Mouse (Mus musculus) CH12.LX (cell line): Measurements from ENCODE around the gene Ech1. TPM values are rescaled to one million over a fixed set of nuclear protein-coding genes. Genes with fewer than 3 reads are reported as not detected.

ENCODE experiments used
- DNase-seq: peaks from one replicate; pipeline ENCODE4 v3.0.0-alpha.2; 2013; ENCODE audit errors: extremely low read depth
- H3K27ac ChIP-seq: 2 replicates; pipeline ENCODE4 v1.5.1; 2012; ENCODE audit warnings: low read depth, mild to moderate bottlenecking, control low read depth, moderate library complexity; ENCODE audit not compliant: insufficient read depth
- H3K27me3 ChIP-seq: replicated peaks from 2 replicates; pipeline ENCODE3; 2012; ENCODE audit warnings: inconsistent platforms
- H3K36me3 ChIP-seq, 2 experiments: replicated peaks in 1 of 2; 2 replicates each; pipeline versions ENCODE3 to v1.6.1; 2012; ENCODE audit warnings: inconsistent platforms in 1 of 2, low read length in 1 of 2, mild to moderate bottlenecking in 1 of 2, mixed read lengths in 1 of 2, moderate library complexity in 1 of 2; ENCODE audit not compliant: control insufficient read depth in 1 of 2, insufficient read depth in 1 of 2
- H3K4me1 ChIP-seq, 2 experiments: 2 replicates each; pipeline ENCODE4 v1.6.1; 2012; ENCODE audit warnings: inconsistent platforms in 1 of 2, moderate library complexity in 1 of 2; ENCODE audit not compliant: insufficient read depth in 2 of 2, control insufficient read depth in 1 of 2
- H3K4me2 ChIP-seq: 2 replicates; pipeline ENCODE4 v1.6.1; 2012; ENCODE audit warnings: low read depth, mild to moderate bottlenecking, control low read depth; ENCODE audit not compliant: poor library complexity, insufficient read depth, severe bottlenecking
- H3K4me3 ChIP-seq, 3 experiments: fragments of 150-350 bp in 1 of 3; sonication (generic) in 1 of 3; replicated peaks in 1 of 3; 2 replicates each; pipeline versions ENCODE3 to v1.5.1; 2011 to 2012; ENCODE audit warnings: low read depth in 2 of 3, low read length in 2 of 3, mild to moderate bottlenecking in 2 of 3, moderate library complexity in 2 of 3, control low read depth in 1 of 3, improper control_type of control experiment in 1 of 3, inconsistent platforms in 1 of 3, mixed read lengths in 1 of 3; ENCODE audit not compliant: poor library complexity in 1 of 3
- H3K79me2 ChIP-seq: replicated peaks from 2 replicates; pipeline ENCODE4 v1.6.1; 2012; ENCODE audit warnings: mild to moderate bottlenecking, moderate library complexity; ENCODE audit not compliant: control insufficient read depth, poor library complexity, insufficient read depth, severe bottlenecking; ENCODE audit errors: extremely low read depth
- H3K9ac ChIP-seq: 2 replicates; pipeline ENCODE4 v1.6.1; 2012; ENCODE audit warnings: low read depth, mild to moderate bottlenecking, control low read depth, moderate library complexity; ENCODE audit not compliant: insufficient read depth
- H3K9me3 ChIP-seq: replicated peaks from 2 replicates; pipeline ENCODE3; 2012; ENCODE audit warnings: low read length, inconsistent platforms, mixed read lengths
- BHLHE40 ChIP-seq: IDR thresholded peaks from 2 replicates; pipeline ENCODE4 v1.6.1; 2011; ENCODE audit warnings: mild to moderate bottlenecking, low read depth, low read length, improper control_type of control experiment
- CHD2 ChIP-seq: IDR thresholded peaks from 2 replicates; pipeline ENCODE4 v1.6.1; 2011; ENCODE audit warnings: low read length, improper control_type of control experiment
- CTCF ChIP-seq, 2 experiments: IDR thresholded peaks in 1 of 2; conservative IDR thresholded peaks in 1 of 2; 2 replicates each; pipeline ENCODE4 v1.5.1; 2011 to 2012; ENCODE audit warnings: low read depth in 2 of 2, low read length in 2 of 2, improper control_type of control experiment in 1 of 2, inconsistent platforms in 1 of 2, mild to moderate bottlenecking in 1 of 2, moderate library complexity in 1 of 2
- E2F4 ChIP-seq: IDR thresholded peaks from 2 replicates; pipeline ENCODE4 v1.6.1; 2011; ENCODE audit warnings: low read depth, low read length, improper control_type of control experiment; ENCODE audit not compliant: insufficient replicate concordance
- ELF1 ChIP-seq: IDR thresholded peaks from 2 replicates; pipeline ENCODE4 v1.6.1; 2014; ENCODE audit warnings: low read depth, mild to moderate bottlenecking, inconsistent platforms, low read length, improper control_type of control experiment
- ETS1 ChIP-seq: conservative IDR thresholded peaks from 2 replicates; pipeline ENCODE4 v1.6.1; 2012; ENCODE audit warnings: low read depth, mild to moderate bottlenecking, inconsistent platforms, low read length, improper control_type of control experiment, moderate library complexity
- IRF4 ChIP-seq: IDR thresholded peaks from 2 replicates; pipeline ENCODE4 v1.6.1; 2014; ENCODE audit warnings: low read depth, mild to moderate bottlenecking, inconsistent platforms, low read length, improper control_type of control experiment
- JUN ChIP-seq: IDR thresholded peaks from 2 replicates; pipeline ENCODE4 v1.6.1; 2011; ENCODE audit warnings: low read depth, mild to moderate bottlenecking, low read length, improper control_type of control experiment, moderate library complexity; ENCODE audit not compliant: insufficient read depth
- JUND ChIP-seq: conservative IDR thresholded peaks from 2 replicates; pipeline ENCODE4 v1.6.1; 2011; ENCODE audit warnings: low read depth, low read length, improper control_type of control experiment
- KAT2A ChIP-seq: IDR thresholded peaks from 2 replicates; pipeline ENCODE4 v1.6.1; 2012; ENCODE audit warnings: low read length, improper control_type of control experiment, inconsistent platforms; ENCODE audit not compliant: insufficient replicate concordance
- MAFK ChIP-seq: IDR thresholded peaks from 2 replicates; pipeline ENCODE4 v1.6.1; 2011; ENCODE audit warnings: low read length, improper control_type of control experiment; ENCODE audit not compliant: insufficient replicate concordance
- MAX ChIP-seq: IDR thresholded peaks from 2 replicates; pipeline ENCODE4 v1.6.1; 2011; ENCODE audit warnings: low read length, improper control_type of control experiment
- MAZ ChIP-seq: IDR thresholded peaks from 2 replicates; pipeline ENCODE4 v1.6.1; 2012; ENCODE audit warnings: low read depth, mild to moderate bottlenecking, inconsistent platforms, low read length, improper control_type of control experiment, moderate library complexity
- MEF2A ChIP-seq: IDR thresholded peaks from 2 replicates; pipeline ENCODE4 v1.6.1; 2014; ENCODE audit warnings: low read depth, mild to moderate bottlenecking, inconsistent platforms, low read length, improper control_type of control experiment, borderline replicate concordance
- MXI1 ChIP-seq: IDR thresholded peaks from 2 replicates; pipeline ENCODE4 v1.6.1; 2011; ENCODE audit warnings: mild to moderate bottlenecking, low read depth, low read length, improper control_type of control experiment
- MYC ChIP-seq: IDR thresholded peaks from 2 replicates; pipeline ENCODE4 v1.6.1; 2011; ENCODE audit warnings: low read depth, mild to moderate bottlenecking, improper control_type of control experiment, low read length
- NELFE ChIP-seq: IDR thresholded peaks from 2 replicates; pipeline ENCODE4 v1.6.1; 2011; ENCODE audit warnings: low read depth, low read length, improper control_type of control experiment
- PAX5 ChIP-seq: IDR thresholded peaks from 2 replicates; pipeline ENCODE4 v1.6.1; 2012; ENCODE audit warnings: low read length, inconsistent platforms, mixed read lengths
- POLR2A ChIP-seq: IDR thresholded peaks from 2 replicates; pipeline ENCODE4 v1.6.1; 2011; ENCODE audit warnings: low read depth, mild to moderate bottlenecking, improper control_type of control experiment, low read length
- POLR2AphosphoS2 ChIP-seq: IDR thresholded peaks from 2 replicates; pipeline ENCODE4 v1.6.1; 2011; ENCODE audit warnings: low read depth, low read length, improper control_type of control experiment
- RAD21 ChIP-seq: IDR thresholded peaks from 2 replicates; pipeline ENCODE4 v1.6.1; 2011; ENCODE audit warnings: low read depth, mild to moderate bottlenecking, low read length, improper control_type of control experiment, moderate library complexity
- SIN3A ChIP-seq: IDR thresholded peaks from 2 replicates; pipeline ENCODE4 v1.6.1; 2012; ENCODE audit warnings: low read length, improper control_type of control experiment, inconsistent platforms
- SMC3 ChIP-seq: IDR thresholded peaks from 2 replicates; pipeline ENCODE4 v1.6.1; 2011; ENCODE audit warnings: low read depth, low read length, improper control_type of control experiment
- UBTF ChIP-seq: IDR thresholded peaks from 2 replicates; pipeline ENCODE4 v1.6.1; 2012; ENCODE audit warnings: low read depth, mild to moderate bottlenecking, inconsistent platforms, low read length, improper control_type of control experiment, moderate library complexity
- USF1 ChIP-seq: IDR thresholded peaks from 2 replicates; pipeline ENCODE4 v1.6.1; 2014; ENCODE audit warnings: low read depth, mild to moderate bottlenecking, inconsistent platforms, low read length, improper control_type of control experiment
- USF2 ChIP-seq: conservative IDR thresholded peaks from 2 replicates; pipeline ENCODE4 v1.6.1; 2011; ENCODE audit warnings: low read depth, low read length, improper control_type of control experiment
- ZC3H11A ChIP-seq: IDR thresholded peaks from 2 replicates; pipeline ENCODE4 v1.6.1; 2012; ENCODE audit warnings: low read depth, mild to moderate bottlenecking, inconsistent platforms, low read length, improper control_type of control experiment
- ZKSCAN1 ChIP-seq: IDR thresholded peaks from 2 replicates; pipeline ENCODE4 v1.6.1; 2012; ENCODE audit warnings: low read depth, inconsistent platforms, low read length, improper control_type of control experiment, borderline replicate concordance
- ZMIZ1 ChIP-seq: IDR thresholded peaks from 2 replicates; pipeline ENCODE4 v1.6.1; 2012; ENCODE audit warnings: low read depth, mild to moderate bottlenecking, inconsistent platforms, low read length, improper control_type of control experiment
- ZNF384 ChIP-seq: IDR thresholded peaks from 2 replicates; pipeline ENCODE4 v1.6.1; 2012; ENCODE audit warnings: low read depth, low read length, improper control_type of control experiment, inconsistent platforms
- dilution Hi-C: fragments of 300-500 bp; cut with MboI; formaldehyde crosslinking; loops from 2 replicates; pipeline ENCODE4 v1.14.3; 2020; ENCODE audit warnings: low sequenced_read_pairs; ENCODE audit not compliant: extremely low pct_unique_long_range_greater_than_20kb, extremely low pct_ligation_motif_present
- in situ Hi-C: fragments of 300-500 bp; cut with MboI; formaldehyde crosslinking; loops from 3 replicates; pipeline ENCODE4 v1.14.3; 2019; ENCODE audit warnings: low sequenced_read_pairs, low pct_ligation_motif_present, low pct_unique_long_range_greater_than_20kb, mixed read lengths
- polyA plus RNA-seq: library from polyadenylated mRNA; unstranded; fragments of >175 nt; gene quantifications from 2 replicates; pipeline ENCODE4 v1.2.1, GENCODE M21; 2012; ENCODE audit warnings: low read depth; ENCODE audit not compliant: insufficient read length
- total RNA-seq, 2 experiments: library from RNA; depleted of rRNA; stranded (reverse); fragments of 300-350 nt in 1 of 2; fragments of >200 nt in 1 of 2; gene quantifications; 2 replicates each; pipeline ENCODE4 v1.2.3; 2012 to 2014

Ech1 gene
- total and polyA plus RNA-seq, 3 experiments = 67.6 to 124 (median 119) TPM

GRCm38 (mm10) chr7:28807641-28808220 is 17.3 kb upstream of the Ech1 start:
- Histone ChIP-seq H3K4me2 (peak overlapping the region; percentile 70), H3K9me3 (no peaks in the 10 kb centered on the region), H3K27ac (peak overlapping the region; percentile 89), H3K9ac (peak overlapping the region; percentile 96), H3K36me3 (peaks cover 7 to 9% of the 10 kb centered on the region in 2 experiments)
- dilution Hi-C loops = no loop called here
- TF ChIP-seq JUND (0 out of 2 replicates have a peak, but pooled peaks have one; percentile 21), POLR2A (no peak), USF2 (no peak)
- TF ChIP-seq, all 38 proteins: peak for 1
- Histone ChIP-seq H3K79me2 (peaks cover 14% of the 10 kb centered on the region), H3K4me3 (peak overlapping the region; percentile 63 to 90 (median 74)), H3K27me3 (no peaks in the 10 kb centered on the region), H3K4me1 (peaks cover 8 to 31% of the 10 kb centered on the region in 2 experiments)
- in situ Hi-C loops = no loop called here
- DNase-seq = no peak

- Histone ChIP-seq H3K4me3 (peak within 1 kb of the TSS; percentile 63 to 90 (median 74)), H3K4me1 (peaks cover 5 to 31% of the 10 kb centered on the region in 2 experiments), H3K9ac (peak within 1 kb of the TSS; percentile 96), H3K9me3 (no peaks in the 10 kb centered on the region), H3K36me3 (peaks cover 14 to 16% of the 10 kb centered on the region in 2 experiments), H3K27me3 (no peaks in the 10 kb centered on the region), H3K27ac (peak within 1 kb of the TSS; percentile 89), H3K4me2 (peak within 1 kb of the TSS; percentile 70), H3K79me2 (peaks cover 21% of the 10 kb centered on the region)
- dilution Hi-C loops = no loop called here
- in situ Hi-C loops = no loop called here
- DNase-seq = peak; percentile 79
- no peak for TF ChIP-seq PAX5
- TF ChIP-seq JUND = peak; percentile 4; the same call in 1 of the 2 replicates
- TF ChIP-seq JUN = no peak
- TF ChIP-seq ZC3H11A = no peak
- TF ChIP-seq ZKSCAN1 = no peak
- peak; percentile 15; the same call in 1 of the 2 replicates for TF ChIP-seq MXI1
- peak; percentile 61; the same call in 1 of the 2 replicates for TF ChIP-seq MAX
- peak; percentile 49 for TF ChIP-seq MEF2A
- peak; percentile 85 for TF ChIP-seq BHLHE40
- peak; percentile 15; the same call in 1 of the 2 replicates for TF ChIP-seq UBTF
- no peak for TF ChIP-seq KAT2A
- no peak for TF ChIP-seq ELF1
- no peak for TF ChIP-seq CTCF (conservative IDR thresholded peaks at IDR 0.05 in 1 of 2, IDR thresholded peaks at IDR 0.05 in 1 of 2; ENCODE audit: low read depth in 2 of 2, low read length in 2 of 2)
- TF ChIP-seq ZNF384 = no peak
- TF ChIP-seq MYC = 0 out of 2 replicates have a peak, but pooled peaks have one; percentile 53
- TF ChIP-seq ETS1 = peak; percentile 85
- TF ChIP-seq E2F4 = no peak
- no peak for TF ChIP-seq POLR2AphosphoS2
- no peak for TF ChIP-seq SMC3
- TF ChIP-seq MAZ = no peak
- TF ChIP-seq SIN3A = peak; percentile 54
- TF ChIP-seq MAFK = no peak
- TF ChIP-seq NELFE = peak; percentile 61; the same call in 1 of the 2 replicates
- TF ChIP-seq IRF4 = peak; percentile 73
- peak; percentile 47; the same call in 1 of the 2 replicates for TF ChIP-seq ZMIZ1
- TF ChIP-seq CHD2 = peak; percentile 44; the same call in 1 of the 2 replicates
- no peak for TF ChIP-seq RAD21
- no peak for TF ChIP-seq USF1
Observed at GRCm38 (mm10) chr7:28808221-28808941, 16.6 kb upstream of the Ech1 start, which contains the start of gene Hnrnpl. Hnrnpl (plus strand) TSS chr7:28808541.
